Mouse (Mus musculus) bone marrow, adult 2 months (tissue): Measurements from ENCODE around the gene Epha3. TPM values are rescaled to one million over a fixed set of nuclear protein-coding genes. Genes with fewer than 3 reads are reported as not detected.

Experiments used
- H3K27ac ChIP-seq: fragments of 200-500 bp; 2 replicates; pipeline ENCODE4 v1.5.1; 2012; ENCODE audit warnings: low read depth, mild to moderate bottlenecking, control low read depth, inconsistent platforms, low read length; ENCODE audit not compliant: control insufficient read depth, poor library complexity, insufficient read depth
- H3K4me1 ChIP-seq: fragments of 200-500 bp; 2 replicates; pipeline ENCODE4 v1.6.1; 2011; ENCODE audit warnings: low read length; ENCODE audit not compliant: control insufficient read depth, insufficient read depth
- H3K4me3 ChIP-seq: fragments of 200-500 bp; replicated peaks from 2 replicates; pipeline ENCODE3; 2011; ENCODE audit warnings: mild to moderate bottlenecking, low read depth, low read length, control low read depth; ENCODE audit not compliant: control insufficient read depth
- CTCF ChIP-seq: fragments of 200-500 bp; IDR thresholded peaks from 2 replicates; pipeline ENCODE4 v1.5.1; 2011; ENCODE audit warnings: low read length, control low read depth; ENCODE audit not compliant: control insufficient read depth, insufficient read depth
- POLR2A ChIP-seq: fragments of 200-500 bp; IDR thresholded peaks from 2 replicates; pipeline ENCODE4 v1.6.1; 2011; ENCODE audit warnings: low read depth, mild to moderate bottlenecking, control low read depth, low read length, borderline replicate concordance; ENCODE audit not compliant: control insufficient read depth
- WGBS: fragments of 180-500 bp; shearing (Covaris S2); methylation state at CpG from one replicate; pipeline ENCODE4 v1.1.7; 2018; 5-methylcytosine and 5-hydroxymethylcytosine counted together
- polyA plus RNA-seq: library from polyadenylated mRNA; stranded (reverse); fragments of >200 nt; gene quantifications from 2 replicates; pipeline ENCODE4 v1.2.4, GENCODE M21; 2011; ENCODE audit warnings: low replicate concordance; ENCODE audit not compliant: missing spikeins, insufficient read depth, insufficient read length

Gene Epha3
- polyA plus RNA-seq, 1 experiment, result 0.45 TPM

DNA sequence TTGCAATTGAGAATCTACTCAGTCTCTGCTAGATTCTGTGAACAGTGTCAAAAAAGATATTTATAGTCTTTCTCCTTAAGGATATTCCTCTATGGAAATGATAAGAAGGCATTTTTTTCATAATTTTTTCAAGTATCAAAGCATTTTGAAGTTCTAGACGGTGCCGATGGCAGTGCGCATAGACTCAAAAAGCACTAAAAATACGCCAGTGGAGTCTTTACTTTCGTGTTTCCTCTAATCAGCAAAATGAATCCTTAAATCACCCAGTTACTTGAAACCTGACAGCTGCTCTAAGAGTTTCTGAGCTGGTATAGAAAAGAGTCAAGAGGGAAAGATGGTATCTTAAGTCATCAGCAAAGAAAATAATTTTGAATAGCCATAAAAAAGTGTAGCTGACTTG lies 96.4 kb downstream of the Epha3 start:
- Histone ChIP-seq H3K4me1 (no peaks in the 10 kb centered on the region), H3K27ac (no peak overlapping the region), H3K4me3 (no peak overlapping the region)
- 62% methylated on average over 5 of the region's 5 CpGs for WGBS
- TF ChIP-seq CTCF (no peak), POLR2A (no peak)

DNA sequence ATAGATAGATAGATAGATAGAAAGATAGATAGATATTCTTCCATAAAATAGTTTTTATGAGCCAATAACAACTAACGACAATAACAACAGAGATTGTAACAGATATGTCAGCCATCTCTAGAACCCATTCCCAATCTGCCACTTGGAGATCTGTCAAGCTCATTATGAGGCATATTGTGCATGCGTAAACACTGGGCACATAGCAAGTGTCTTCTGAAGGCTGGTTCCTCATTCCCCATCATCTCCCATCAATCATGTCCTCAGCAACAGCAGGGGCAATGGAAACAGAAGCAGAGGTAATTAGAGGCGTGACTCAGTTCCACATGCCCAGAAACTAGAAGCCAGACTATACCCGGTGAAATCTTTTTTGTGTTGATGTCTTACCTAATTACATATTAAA lies 102.8 kb downstream of the Epha3 start:
- no peak overlapping the region for H3K4me3 ChIP-seq
- TF ChIP-seq CTCF (no peak), POLR2A (no peak)
- 76% methylated on average over 4 of the region's 4 CpGs for WGBS
- no peaks in the 10 kb centered on the region for H3K4me1 ChIP-seq
- H3K27ac ChIP-seq, result no peak overlapping the region

DNA sequence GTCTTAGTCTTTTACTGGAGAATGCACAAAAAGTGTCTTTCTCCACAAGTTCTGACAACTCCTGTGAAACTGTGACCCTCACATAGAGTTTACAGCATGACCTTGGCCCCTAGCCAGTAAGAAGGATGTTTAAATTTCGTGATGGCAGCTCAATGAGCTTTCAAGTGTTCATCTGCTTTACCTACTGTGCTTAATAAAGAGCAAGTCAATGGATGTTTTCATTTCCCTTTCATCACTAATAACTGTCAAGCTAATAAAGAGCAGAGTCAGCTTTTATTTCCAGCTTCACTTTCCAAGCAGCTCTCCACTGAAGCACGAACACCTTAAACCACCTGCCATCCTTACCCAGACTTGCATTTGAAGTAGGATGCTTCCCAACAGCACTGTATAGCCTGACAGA lies 103.9 kb downstream of the Epha3 start:
- H3K27ac ChIP-seq, result no peak overlapping the region
- WGBS, result 54% methylated on average over 2 of the region's 2 CpGs
- TF ChIP-seq POLR2A, result no peak
- no peak for TF ChIP-seq CTCF
- H3K4me3 ChIP-seq, result no peak overlapping the region
- no peaks in the 10 kb centered on the region for H3K4me1 ChIP-seq

DNA sequence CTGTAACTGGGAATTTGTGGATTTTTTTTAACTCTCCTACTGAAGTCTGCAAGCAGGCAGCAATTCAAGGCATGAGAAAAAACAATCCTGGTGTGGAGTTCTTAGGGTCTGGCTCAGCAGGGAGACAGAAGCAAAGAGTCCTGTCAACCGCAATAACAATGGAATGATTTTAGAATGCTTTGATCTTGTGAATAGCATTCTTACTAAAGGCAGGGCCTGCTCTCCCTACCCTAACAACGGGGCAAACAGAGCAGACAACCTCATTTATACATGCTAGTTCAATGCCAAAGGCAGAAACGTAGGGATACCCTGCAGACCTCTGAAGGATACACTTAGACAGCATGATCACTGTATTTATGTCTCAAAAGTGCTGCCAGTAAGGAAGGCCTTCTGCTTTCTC lies 110.9 kb downstream of the Epha3 start:
- 44% methylated on average over 3 of the region's 3 CpGs for WGBS
- Histone ChIP-seq H3K4me3 (no peak overlapping the region), H3K27ac (no peak overlapping the region), H3K4me1 (no peaks in the 10 kb centered on the region)
- no peak for TF ChIP-seq POLR2A

DNA sequence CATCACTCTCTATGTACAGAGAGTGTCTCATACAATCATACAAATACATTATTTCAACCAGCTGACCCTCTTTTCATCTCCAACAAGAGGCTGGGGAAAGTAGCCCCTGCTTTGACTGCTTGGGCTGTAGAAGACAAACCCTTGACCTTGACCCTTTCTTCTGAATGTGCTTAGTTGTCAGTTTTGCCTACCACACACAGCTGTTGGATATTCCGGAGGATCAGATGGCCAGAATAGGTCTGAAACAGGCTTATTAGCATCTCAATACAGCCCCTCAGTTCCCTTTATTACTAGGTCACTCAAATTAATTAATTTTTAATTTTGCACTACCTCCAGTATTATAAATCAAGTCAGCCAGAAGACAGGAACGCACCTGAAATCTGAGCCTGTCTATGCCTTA lies 116.2 kb downstream of the Epha3 start:
- 75% methylated on average over 2 of the region's 2 CpGs for WGBS
- Histone ChIP-seq H3K27ac (no peak overlapping the region), H3K4me1 (no peaks in the 10 kb centered on the region), H3K4me3 (no peak overlapping the region)
- TF ChIP-seq POLR2A (no peak), CTCF (no peak)

DNA sequence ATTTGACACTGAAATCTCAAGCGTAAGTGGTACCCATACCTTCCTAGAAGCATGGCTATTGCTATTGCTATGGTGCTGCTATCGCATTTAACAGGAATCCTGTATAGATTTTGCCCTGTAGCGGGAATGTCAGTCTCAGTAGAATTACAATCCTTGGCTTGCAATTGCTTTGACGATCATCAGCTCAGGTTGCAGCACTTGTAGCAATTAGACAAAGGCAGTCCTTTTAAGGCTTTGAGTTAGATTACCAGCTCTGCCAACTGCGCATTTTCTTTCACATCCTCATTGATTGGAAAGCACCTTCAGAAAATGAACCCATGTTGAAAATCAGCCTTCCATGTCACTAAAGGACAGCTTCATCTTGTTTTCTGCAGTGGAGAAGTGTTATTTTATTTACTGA lies 118.5 kb downstream of the Epha3 start:
- Histone ChIP-seq H3K4me1 (no peaks in the 10 kb centered on the region), H3K27ac (no peak overlapping the region), H3K4me3 (no peak overlapping the region)
- 75% methylated on average over 5 of the region's 5 CpGs for WGBS
- no peak for TF ChIP-seq CTCF
- TF ChIP-seq POLR2A, result no peak

DNA sequence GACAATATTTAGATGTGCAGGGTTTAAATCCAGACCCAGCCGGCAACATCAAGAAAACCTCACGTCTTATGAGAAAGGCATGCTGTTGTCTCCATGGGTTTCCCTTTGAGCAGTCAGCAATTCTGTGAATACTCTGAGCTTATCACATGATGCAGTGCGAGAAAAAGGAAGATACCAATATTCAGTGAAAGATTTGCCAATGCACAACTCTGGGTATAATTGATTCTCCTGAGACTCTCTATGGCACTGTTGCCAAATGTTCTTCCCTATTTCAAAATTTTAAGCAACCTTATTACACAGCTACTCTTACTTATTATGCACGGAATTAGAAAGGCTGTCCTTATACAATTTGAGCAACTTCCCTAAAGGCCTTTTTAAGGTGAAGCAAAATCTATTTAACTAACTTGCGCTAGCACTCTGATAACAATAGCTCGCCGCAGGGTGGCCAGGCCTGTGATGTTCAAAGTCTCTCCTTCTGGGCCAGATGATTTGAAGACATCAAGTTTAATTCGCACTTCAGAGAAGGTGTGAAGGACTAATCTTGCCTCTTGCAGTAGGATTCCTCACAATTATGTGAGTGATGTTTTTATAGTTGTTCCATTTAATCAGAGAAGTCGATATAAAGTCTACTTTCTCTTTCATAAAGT lies 120.6 kb downstream of the Epha3 start:
- TF ChIP-seq CTCF (no peak), POLR2A (no peak)
- Histone ChIP-seq H3K27ac (no peak overlapping the region), H3K4me1 (no peaks in the 10 kb centered on the region), H3K4me3 (no peak overlapping the region)
- 75% methylated on average over 9 of the region's 9 CpGs for WGBS

DNA sequence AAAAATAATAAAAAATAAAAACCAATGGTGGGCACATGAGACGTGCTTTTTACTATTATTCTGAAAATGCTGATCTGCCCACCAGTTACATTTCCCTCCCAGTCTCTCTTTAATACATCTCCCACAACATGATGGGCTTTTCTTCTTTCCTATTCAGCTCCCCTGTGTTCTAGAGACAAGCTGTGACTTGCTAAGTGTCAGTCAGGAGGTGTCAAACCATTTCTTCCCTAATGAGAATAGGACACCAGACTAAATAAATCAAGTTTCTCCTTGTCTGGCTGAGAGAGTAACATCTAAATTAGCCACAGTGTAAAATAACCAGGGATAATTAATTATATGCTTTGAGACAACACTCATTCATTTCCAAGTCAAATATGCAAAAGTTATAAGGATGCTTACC lies 144.7 kb downstream of the Epha3 start:
- TF ChIP-seq CTCF, result no peak
- TF ChIP-seq POLR2A, result no peak
- H3K4me1 ChIP-seq, result no peaks in the 10 kb centered on the region
- H3K4me3 ChIP-seq, result no peak overlapping the region
- H3K27ac ChIP-seq, result no peak overlapping the region
- WGBS, result 69% methylated on average over 1 of the region's 1 CpGs

DNA sequence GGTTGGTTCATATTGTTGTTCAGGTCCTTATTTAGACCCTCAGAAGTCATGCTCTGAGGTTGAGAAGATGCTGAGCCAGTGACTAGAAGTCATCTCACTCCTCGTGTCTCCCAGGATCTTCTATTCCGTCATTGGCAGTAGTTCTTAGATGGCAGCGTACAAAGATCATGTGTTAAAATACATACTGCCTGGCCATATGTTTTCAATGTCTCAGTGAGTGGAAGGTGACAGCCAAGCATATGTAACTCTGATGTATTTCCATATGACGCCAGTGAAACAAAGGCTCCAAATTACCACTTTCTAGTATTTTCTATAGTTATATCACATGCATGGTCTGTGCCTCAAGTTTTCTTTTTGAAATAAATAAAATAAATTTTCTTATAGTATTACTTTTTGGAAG lies 146.7 kb downstream of the Epha3 start:
- no peak for TF ChIP-seq CTCF
- no peak for TF ChIP-seq POLR2A
- H3K4me3 ChIP-seq, result no peak overlapping the region
- no peak overlapping the region for H3K27ac ChIP-seq
- WGBS, result 87% methylated on average over 4 of the region's 4 CpGs
- H3K4me1 ChIP-seq, result no peaks in the 10 kb centered on the region
